Mouse (Mus musculus) cerebellum, adult 8-10 months (tissue): ENCODE results near the gene Kif18b.

Source experiments
- DNase-seq: peaks from one replicate; pipeline ENCODE4 v3.0.0; 2022

Gene Kif18b

GRCm38 (mm10) chr11:102924557-102925350 lies at the start of gene Kif18b:
Gene Kif18b, minus strand, starts transcription at chr11:102925124.
- peak; percentile 90 for DNase-seq

- DNase-seq, result no peak
Measured at GRCm38 (mm10) chr11:102972326-102972725, 47.4 kb upstream of the Kif18b start.

- DNase-seq, result no peak
Measured at GRCm38 (mm10) chr11:102971604-102972003, 46.7 kb upstream of the Kif18b start.

- no peak for DNase-seq
Measured at GRCm38 (mm10) chr11:102964547-102965091, 39.7 kb upstream of the Kif18b start.

GRCm38 (mm10) chr11:102963855-102964546 lies 39.1 kb upstream of the Kif18b start:
- DNase-seq, result no peak

GRCm38 (mm10) chr11:102963246-102963854 lies 38.4 kb upstream of the Kif18b start:
- no peak for DNase-seq

- no peak for DNase-seq
Measured at GRCm38 (mm10) chr11:102962861-102963245, 37.9 kb upstream of the Kif18b start.

GRCm38 (mm10) chr11:102961082-102961481 lies 36.2 kb upstream of the Kif18b start:
- DNase-seq, result no peak

GRCm38 (mm10) chr11:102958870-102959269 lies 33.9 kb upstream of the Kif18b start:
- DNase-seq, result no peak

GRCm38 (mm10) chr11:102958431-102958830 lies 33.5 kb upstream of the Kif18b start:
- DNase-seq, result no peak

GRCm38 (mm10) chr11:102957692-102958091 lies 32.8 kb upstream of the Kif18b start:
- DNase-seq, result no peak

- DNase-seq, result no peak
Measured at GRCm38 (mm10) chr11:102956962-102957614, 32.2 kb upstream of the Kif18b start.

- no peak for DNase-seq
Measured at GRCm38 (mm10) chr11:102952922-102953321, 28.0 kb upstream of the Kif18b start.

- no peak for DNase-seq
Measured at GRCm38 (mm10) chr11:102948043-102948961, 23.4 kb upstream of the Kif18b start.

- DNase-seq, result no peak
Measured at GRCm38 (mm10) chr11:102946992-102947343, 22.0 kb upstream of the Kif18b start.

- DNase-seq, result no peak
Measured at GRCm38 (mm10) chr11:102946265-102946991, 21.5 kb upstream of the Kif18b start, which contains the start of gene C1ql1. Gene C1ql1, minus strand, starts transcription at chr11:102946688.

- no peak for DNase-seq
Measured at GRCm38 (mm10) chr11:102945306-102946264, 20.7 kb upstream of the Kif18b start.

- DNase-seq, result no peak
Measured at GRCm38 (mm10) chr11:102941236-102941635, 16.3 kb upstream of the Kif18b start.

- no peak for DNase-seq
Measured at GRCm38 (mm10) chr11:102939024-102939675, 14.2 kb upstream of the Kif18b start.
